Mouse (Mus musculus) adrenal gland, adult 18-20 months (tissue): ENCODE results near the gene Mrgprb5. TPM values are rescaled to one million over a fixed set of nuclear protein-coding genes. Genes with fewer than 3 reads are reported as not detected.
"Not testable (repeated sequence)": the region's sequence is repeated elsewhere in the genome, so short reads cannot be mapped to it uniquely, and the experiment has no call there.

Experiments used
- DNase-seq, 2 experiments: peaks; one replicate each; pipeline ENCODE4 v3.0.0; 2021 to 2022; ENCODE audit warnings: low spot score in 2 of 2
- long read RNA-seq, 2 experiments: library from polyadenylated mRNA; stranded (forward); transcript quantifications; one replicate each; pipeline ENCODE4 v2.0.0; 2021
- total RNA-seq, 2 experiments: library from RNA; stranded (reverse); gene quantifications; 1 replicate in 1 of 2; 2 replicates in 1 of 2; pipeline ENCODE4 v1.2.3; 2021

Gene Mrgprb5
- not detected for total RNA-seq
- long read RNA-seq, experiment 1, result 0 reads
- long read RNA-seq, experiment 2, result 0 reads

GRCm38 (mm10) chr7:48168919-48169318 lies at the start of gene Mrgprb5:
Gene Mrgprb5 (minus strand): TSS chr7:48169019.
- DNase-seq, result no peak

- DNase-seq, result no peak
Measured at GRCm38 (mm10) chr7:48199188-48199587, 30.4 kb upstream of the Mrgprb5 start, which contains the start of gene Mrgprb4. Gene Mrgprb4 (minus strand): TSS chr7:48199288.

GRCm38 (mm10) chr7:48167471-48167870 lies 1.3 kb downstream of the Mrgprb5 start:
- DNase-seq, result no peak

DNA sequence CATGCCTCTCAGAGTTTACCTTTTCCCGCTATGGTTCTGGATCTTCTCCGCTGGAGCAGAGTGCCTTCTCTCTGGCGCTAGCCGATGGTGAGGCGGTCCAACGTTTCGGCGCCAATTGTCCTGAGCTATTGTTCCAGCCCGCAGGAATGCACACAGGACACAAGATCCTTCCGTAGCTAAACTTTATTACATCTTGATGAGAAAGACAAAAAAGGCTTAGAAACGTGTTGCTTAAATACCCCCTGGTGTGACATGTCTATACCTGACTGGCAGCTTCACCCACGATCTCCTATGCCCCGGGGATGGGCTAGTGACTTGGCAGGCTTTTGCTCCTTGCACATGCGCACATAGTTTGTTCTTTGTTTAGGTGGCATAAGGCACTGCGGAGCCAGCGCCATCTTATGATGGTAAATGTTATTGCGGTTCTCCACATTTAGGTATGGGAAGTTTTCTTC lies 30.5 kb downstream of the Mrgprb5 start:
- DNase-seq, result peak in 1 of 2 experiments; percentile 3

DNA sequence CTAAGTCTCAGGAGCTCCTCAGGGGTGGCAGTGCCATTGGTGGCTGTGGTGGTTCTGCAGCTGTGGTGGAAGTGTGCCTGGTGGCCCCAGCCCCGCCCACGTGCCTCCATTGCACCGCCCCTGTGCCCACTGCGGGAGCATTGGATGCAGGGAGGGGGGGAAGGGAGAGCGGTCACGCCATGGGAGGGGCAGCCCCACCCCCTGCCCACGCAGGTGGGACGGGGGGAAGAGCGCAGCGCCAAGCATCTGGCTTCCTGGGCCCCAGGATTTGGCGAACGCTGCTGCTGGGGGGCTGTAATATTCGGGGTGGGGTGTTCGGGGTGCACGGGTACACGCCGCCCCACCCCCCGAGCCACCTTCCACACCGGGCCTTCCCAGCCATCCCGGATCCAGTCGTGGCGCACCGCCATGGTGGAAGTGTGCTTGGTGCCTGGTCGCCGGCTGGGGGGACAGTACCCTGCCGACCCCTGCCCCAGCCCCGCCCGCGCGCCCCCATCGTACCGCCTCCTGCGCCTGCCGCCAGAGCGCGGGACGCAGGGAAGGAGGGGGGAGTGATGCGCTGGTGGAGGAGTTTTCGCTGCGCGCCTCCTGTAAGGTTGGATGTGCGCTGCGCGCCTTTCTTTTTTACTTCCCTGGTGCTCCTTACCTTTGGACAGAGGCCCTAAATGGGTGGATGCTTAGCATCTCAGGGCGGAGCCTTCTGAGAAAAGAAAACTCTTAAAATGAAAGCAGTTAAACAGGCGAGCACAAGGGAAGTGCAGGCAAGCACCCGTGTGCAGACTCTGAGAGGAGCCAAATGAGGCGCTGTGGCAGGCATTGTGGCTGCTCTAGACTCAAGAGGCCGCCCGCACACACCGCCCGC lies 31.4 kb downstream of the Mrgprb5 start:
- DNase-seq, result peak; percentile 18 to 36

GRCm38 (mm10) chr7:48132674-48133073 lies 36.1 kb downstream of the Mrgprb5 start:
- no peak for DNase-seq

- DNase-seq, result peak in 1 of 2 experiments; percentile 25
Measured at GRCm38 (mm10) chr7:48132247-48132646, 36.6 kb downstream of the Mrgprb5 start.

- not testable (repeated sequence) for DNase-seq
Measured at GRCm38 (mm10) chr7:48131820-48132219, 37.0 kb downstream of the Mrgprb5 start.

DNA sequence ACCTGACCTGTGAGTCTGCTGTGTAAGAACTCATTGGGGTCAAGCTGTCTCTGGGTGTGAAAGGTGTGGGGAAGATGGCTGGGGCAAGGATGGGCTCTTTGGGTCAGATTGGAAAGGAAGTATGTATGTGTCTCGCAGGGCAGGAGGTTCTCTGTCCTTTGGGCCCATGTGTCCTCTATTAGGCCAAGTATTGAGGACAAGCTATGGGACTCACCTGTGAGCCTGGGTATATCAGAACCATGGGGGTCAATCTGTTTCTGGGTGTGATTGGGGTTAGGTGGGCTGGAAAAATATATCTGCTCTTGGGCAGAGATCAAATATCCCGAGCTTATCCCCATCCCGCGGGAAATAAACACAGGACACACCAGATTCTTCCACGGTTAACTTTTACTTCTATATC lies 45.0 kb downstream of the Mrgprb5 start:
- DNase-seq, result no peak

Other genes starting within 250 kb of the Mrgprb5 start
- gene Mrgpra4, start 186.9 kb downstream of the Mrgprb5 start, total RNA-seq, result not detected
- not detected for gene Mrgprx1, start 141.4 kb downstream of the Mrgprb5 start, total RNA-seq
- gene Mrgprb4, start 30.3 kb upstream of the Mrgprb5 start, total RNA-seq, result not detected
- not detected for gene Mrgprb8, start 219.5 kb upstream of the Mrgprb5 start, total RNA-seq